In the genomic region with DNA sequence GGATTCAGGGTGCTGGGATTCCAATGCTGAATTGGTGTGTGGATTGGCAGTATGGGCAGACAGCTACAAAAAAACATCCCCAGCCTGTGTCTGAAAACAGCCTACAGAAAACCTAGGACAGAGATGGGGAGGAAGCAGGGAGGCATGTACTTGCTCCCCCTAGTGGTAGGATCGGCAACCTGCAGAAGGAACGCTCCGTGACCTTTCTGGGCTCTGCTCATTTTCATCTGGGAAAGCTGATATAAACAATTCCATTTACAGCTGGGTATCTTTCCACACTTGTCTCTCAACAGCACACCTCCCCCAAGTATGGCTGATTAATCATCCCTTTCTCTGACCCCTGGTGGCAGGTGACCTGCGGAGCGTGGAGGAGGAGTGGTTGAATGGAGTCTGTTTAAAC, we compare ENCODE assay signal across 9 mouse cellular contexts. TPM values are rescaled to one million over a fixed set of nuclear protein-coding genes. Genes with fewer than 3 reads are reported as not detected.
DNase-seq lines count a peak whose midpoint lies in the region; ATAC-seq and TF ChIP-seq lines count a peak whose summit lies in the region.
"Had no signal": no experiment of that assay in that cellular context is flagged by ENCODE, and none has a peak within 500 bp of the region (broad histone marks: within the 10 kb centered on the region; RNA-seq: fewer than 3 reads in every experiment).

No protein-coding gene starts in this region.

- peaks cover 29% of the 10 kb centered on the region for H3K4me1 ChIP-seq in E14TG2a.4 (replicated peaks; ENCODE audit: low read depth, low read length)
- peaks cover 9% of the 10 kb centered on the region for H3K4me1 ChIP-seq in embryonic facial prominence, embryonic 10.5 days
- peaks cover 6 to 17% of the 10 kb centered on the region in 2 experiments; a peak in 3 of 4 replicates for H3K4me1 ChIP-seq in heart, embryonic 14.5 days (ENCODE audit: control insufficient read depth in 2 of 2, insufficient read depth in 2 of 2, low read length in 2 of 2)
- H3K4me1 ChIP-seq: limb, embryonic 12.5 days had no signal

- ATAC-seq in heart, embryonic 14.5 days (ENCODE audit: insufficient number of reproducible peaks, insufficient read depth, low FRiP score, low read depth): peak; percentile 61; the same call in 1 of the 2 replicates

- H3K4me2 ChIP-seq in heart, embryonic 14.5 days (ENCODE audit: low read length): peak overlapping the region; percentile 43
- H3K4me2 ChIP-seq: limb, embryonic 12.5 days had no signal

- no peaks in the 10 kb centered on the region for H3K36me3 ChIP-seq in E14TG2a.4 (ENCODE audit: insufficient read depth, low read length)
- H3K36me3 ChIP-seq in embryonic facial prominence, embryonic 10.5 days (replicated peaks): no peaks in the 10 kb centered on the region
- H3K36me3 ChIP-seq in heart, embryonic 14.5 days (ENCODE audit: control insufficient read depth, insufficient read depth, low read length): no peaks in the 10 kb centered on the region
- H3K36me3 ChIP-seq: limb, embryonic 12.5 days had no signal

- H3K9me3 ChIP-seq in E14TG2a.4 (ENCODE audit: low read length): no peaks in the 10 kb centered on the region
- H3K9me3 ChIP-seq in embryonic facial prominence, embryonic 10.5 days: no peaks in the 10 kb centered on the region
- no peaks in the 10 kb centered on the region for H3K9me3 ChIP-seq in heart, embryonic 14.5 days (ENCODE audit: control insufficient read depth, low read length)
- H3K9me3 ChIP-seq: limb, embryonic 12.5 days had no signal

- WGBS in embryonic facial prominence, embryonic 10.5 days: 11% methylated on average over 5 of the region's 5 CpGs
- 5% methylated on average over 5 of the region's 5 CpGs for WGBS in heart, embryonic 14.5 days

- H3K27me3 ChIP-seq in E14TG2a.4 (ENCODE audit: insufficient read depth, low read length): peaks cover 10% of the 10 kb centered on the region
- H3K27me3 ChIP-seq in embryonic facial prominence, embryonic 10.5 days (replicated peaks; ENCODE audit: low read depth, poor library complexity, severe bottlenecking): no peaks in the 10 kb centered on the region
- H3K27me3 ChIP-seq in heart, embryonic 14.5 days (ENCODE audit: control insufficient read depth, insufficient read depth, low read length): no peaks in the 10 kb centered on the region
- H3K27me3 ChIP-seq: limb, embryonic 12.5 days had no signal

- H3K27ac ChIP-seq in embryonic facial prominence, embryonic 10.5 days (replicated peaks): no peak overlapping the region
- peak overlapping the region in 1 of 2 experiments; percentile 41; a peak in 1 of 4 replicates for H3K27ac ChIP-seq in heart, embryonic 14.5 days (replicated peaks in 1 of 2; ENCODE audit: control insufficient read depth in 1 of 2, insufficient read depth in 1 of 2, low read depth in 2 of 2, low read length in 2 of 2)
- H3K27ac ChIP-seq: limb, embryonic 12.5 days had no signal

- TF ChIP-seq CTCF in E14TG2a.4 (conservative IDR thresholded peaks at IDR 0.05; ENCODE audit: low read length): peak; percentile 95

- H3K4me3 ChIP-seq in E14TG2a.4 (replicated peaks; ENCODE audit: low read length): no peak overlapping the region
- H3K4me3 ChIP-seq in embryonic facial prominence, embryonic 10.5 days: no peak overlapping the region
- no peak overlapping the region for H3K4me3 ChIP-seq in heart, embryonic 14.5 days (ENCODE audit: control insufficient read depth in 1 of 2, insufficient read depth in 1 of 2, low read depth in 1 of 2, low read length in 2 of 2)
- H3K4me3 ChIP-seq: limb, embryonic 12.5 days had no signal

- no peak overlapping the region; the same call in 1 of the 2 replicates for H3K9ac ChIP-seq in heart, embryonic 14.5 days (ENCODE audit: low read length)
- H3K9ac ChIP-seq: limb, embryonic 12.5 days had no signal

- DNase-seq in adrenal gland, postnatal 10 days: peak; percentile 84
- peak; percentile 80 for DNase-seq in embryonic facial prominence, embryonic 10.5 days (ENCODE audit: low spot score)
- peak; percentile 75 for DNase-seq in layer of hippocampus, adult 11-12 months (ENCODE audit: low spot score)
- DNase-seq in lung, adult 18-20 months: peak; percentile 72 to 76
- DNase-seq in right cerebral cortex, adult 2 months (ENCODE audit: low spot score in 2 of 2): peak; percentile 57 to 70
- DNase-seq in urinary bladder, postnatal 14 days (ENCODE audit: low spot score): peak; percentile 76

RNA-seq across cellular contexts. Expression of a gene that starts 26.2 kb away (rescaled TPM):
- total RNA-seq in adrenal gland, postnatal 10 days (2021): 1 to 10 TPM; 8.8 to 9.8 TPM
- polyA plus RNA-seq in embryonic facial prominence, embryonic 10.5 days (2016; fragmentation: Nextera tagmentation; extraction: Ambion mirVana): 0.54 and 0.58 TPM in 2 replicates
- 4.3 and 5.6 TPM in 2 replicates for polyA plus RNA-seq in heart, embryonic 14.5 days (2014; fragmentation: Nextera tagmentation; extraction: Ambion mirVana)

RNA-seq across cellular contexts. Expression of a gene that starts 26.3 kb away (rescaled TPM):
- total RNA-seq in adrenal gland, postnatal 10 days (2021): 1 to 10 TPM; 7.7 to 8.4 TPM
- 2.1 and 2.8 TPM in 2 replicates for polyA plus RNA-seq in embryonic facial prominence, embryonic 10.5 days (2016; fragmentation: Nextera tagmentation; extraction: Ambion mirVana)
- 6.2 and 7.9 TPM in 2 replicates for polyA plus RNA-seq in heart, embryonic 14.5 days (2014; fragmentation: Nextera tagmentation; extraction: Ambion mirVana)

RNA-seq across cellular contexts. Expression of a gene that starts 48.9 kb away (rescaled TPM):
- under 1 TPM; 0.21 to 0.36 TPM for total RNA-seq in adrenal gland, postnatal 10 days (2021)
- polyA plus RNA-seq in embryonic facial prominence, embryonic 10.5 days (2016; fragmentation: Nextera tagmentation; extraction: Ambion mirVana): 0.06 TPM in 1 of 2 replicates, not detected in the other
- polyA plus RNA-seq in heart, embryonic 14.5 days (2014; fragmentation: Nextera tagmentation; extraction: Ambion mirVana): not detected in 2 replicates
- polyA plus RNA-seq: limb, embryonic 12.5 days had no signal

RNA-seq across cellular contexts. Expression of a gene that starts 54.2 kb away (rescaled TPM):
- total RNA-seq in adrenal gland, postnatal 10 days (2021): 10 to 100 TPM; 68.8 to 70.9 TPM
- 143 and 146 TPM in 2 replicates for polyA plus RNA-seq in embryonic facial prominence, embryonic 10.5 days (2016; fragmentation: Nextera tagmentation; extraction: Ambion mirVana)
- 107 and 116 TPM in 2 replicates for polyA plus RNA-seq in heart, embryonic 14.5 days (2014; fragmentation: Nextera tagmentation; extraction: Ambion mirVana)

RNA-seq across cellular contexts. Expression of a gene that starts 57.3 kb away (rescaled TPM):
- total RNA-seq in adrenal gland, postnatal 10 days (2021): 10 to 100 TPM; 16.5 to 19.1 TPM
- polyA plus RNA-seq in embryonic facial prominence, embryonic 10.5 days (2016; fragmentation: Nextera tagmentation; extraction: Ambion mirVana): 39.6 and 40.5 TPM in 2 replicates
- 13.3 and 14.1 TPM in 2 replicates for polyA plus RNA-seq in heart, embryonic 14.5 days (2014; fragmentation: Nextera tagmentation; extraction: Ambion mirVana)
